Mouse (Mus musculus): ENCODE measurements around the gene Gng4.

Gng4 gene

GRCm38 (mm10) chr13:13783894-13784419 is at the start of gene Gng4:
Gene Gng4, plus strand, starts transcription at chr13:13784059.
- no peak for TF ChIP-seq GATA4 (IDR thresholded peaks at IDR 0.05; ENCODE audit: insufficient replicate concordance, low read length)

DNA sequence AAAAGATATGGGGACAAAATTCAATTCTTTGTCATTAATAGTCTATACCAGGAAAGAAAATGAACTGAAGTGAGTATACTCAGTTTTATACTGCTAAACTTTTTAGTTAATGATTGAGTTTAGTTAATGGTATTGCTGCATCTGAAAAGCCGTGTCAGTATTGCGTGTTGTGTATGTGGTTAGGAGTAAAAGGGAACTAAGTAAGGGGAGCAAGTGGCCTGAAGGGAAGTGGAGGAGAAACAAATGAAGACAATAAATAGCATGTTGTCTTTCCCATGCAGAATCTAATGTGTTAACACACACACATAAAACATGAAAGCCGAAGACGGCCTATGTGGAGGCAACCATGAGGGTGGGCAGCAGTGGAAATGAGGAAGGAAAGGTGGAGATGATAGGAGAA is 44.6 kb upstream of the Gng4 start:
- TF ChIP-seq GATA4 (IDR thresholded peaks at IDR 0.05; ENCODE audit: insufficient replicate concordance, low read length): no peak

GRCm38 (mm10) chr13:13745911-13746310 is 37.9 kb upstream of the Gng4 start:
- no peak for TF ChIP-seq GATA4 (IDR thresholded peaks at IDR 0.05; ENCODE audit: insufficient replicate concordance, low read length)

DNA sequence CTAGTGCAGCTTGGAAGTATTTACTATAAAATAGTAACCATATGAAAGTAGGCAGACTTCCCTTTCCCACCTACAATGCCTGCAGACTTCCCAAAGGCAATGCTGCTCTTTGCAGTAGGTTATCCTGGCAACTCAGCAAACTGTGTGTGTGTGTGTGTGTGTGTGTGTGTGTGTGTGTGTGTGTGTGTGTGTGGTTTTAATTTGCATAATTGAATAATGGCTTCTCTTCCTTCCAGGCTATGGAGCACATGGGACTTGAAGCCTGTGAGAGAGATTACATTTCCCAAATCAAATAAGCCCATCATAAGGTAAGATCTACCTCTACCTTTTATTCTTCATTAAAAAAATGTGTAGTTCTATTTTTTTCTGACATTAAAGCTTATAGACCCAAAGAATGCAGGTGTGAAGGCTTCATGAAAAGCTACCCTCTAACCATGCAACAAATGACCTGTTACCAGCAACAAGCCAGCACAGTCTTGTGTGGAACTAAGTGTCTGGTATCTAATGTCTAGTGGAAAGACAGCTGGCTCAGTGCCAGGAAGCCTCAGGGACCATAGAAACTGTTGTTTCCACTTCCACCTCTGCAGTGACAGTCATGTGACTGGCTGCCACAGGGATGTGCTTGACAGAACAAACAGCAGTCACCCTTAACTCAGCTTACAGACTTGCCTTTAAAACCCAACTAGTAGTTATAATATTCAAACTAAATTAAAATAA is 7.9 kb upstream of the Gng4 start:
- no peak for TF ChIP-seq GATA4 (IDR thresholded peaks at IDR 0.05; ENCODE audit: insufficient replicate concordance, low read length)

GRCm38 (mm10) chr13:13777052-13777451 is 6.8 kb upstream of the Gng4 start:
- no peak for TF ChIP-seq GATA4 (IDR thresholded peaks at IDR 0.05; ENCODE audit: insufficient replicate concordance, low read length)

GRCm38 (mm10) chr13:13777696-13778095 is 6.2 kb upstream of the Gng4 start:
- no peak for TF ChIP-seq GATA4 (IDR thresholded peaks at IDR 0.05; ENCODE audit: insufficient replicate concordance, low read length)

DNA sequence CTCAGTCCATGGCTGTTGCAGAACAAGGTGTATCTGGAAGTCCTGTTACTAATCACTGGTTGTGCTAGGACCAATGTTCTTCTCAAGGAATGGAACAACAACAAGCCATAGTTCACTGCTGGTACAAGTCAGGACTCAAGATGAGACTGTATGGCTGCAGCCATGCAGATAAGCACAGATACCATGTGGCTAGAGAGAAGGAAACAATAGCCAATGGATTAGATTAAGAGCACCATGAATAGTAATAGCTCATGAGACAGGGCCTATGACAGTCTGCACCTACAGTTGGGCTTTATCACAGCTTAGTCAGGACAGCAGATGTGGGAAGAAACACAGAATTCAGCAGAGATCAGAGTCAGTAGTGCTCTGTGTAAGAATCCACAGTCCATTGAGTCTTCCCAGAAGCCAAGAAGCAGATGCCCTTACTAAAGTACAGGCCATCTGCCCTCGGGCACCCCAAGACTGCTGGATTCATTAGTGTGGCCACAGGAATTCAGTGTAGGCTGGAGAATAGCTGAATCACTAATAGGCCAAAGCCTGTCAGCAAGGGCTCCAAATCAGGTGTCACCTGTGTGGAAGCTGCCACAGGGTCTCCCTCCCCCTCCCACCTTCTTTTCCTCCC is 4.9 kb upstream of the Gng4 start:
- TF ChIP-seq GATA4 (IDR thresholded peaks at IDR 0.05; ENCODE audit: insufficient replicate concordance, low read length): no peak

- TF ChIP-seq GATA4 (IDR thresholded peaks at IDR 0.05; ENCODE audit: insufficient replicate concordance, low read length): no peak
These were observed 3.6 kb upstream of the Gng4 start for GRCm38 (mm10) chr13:13780271-13780670.

DNA sequence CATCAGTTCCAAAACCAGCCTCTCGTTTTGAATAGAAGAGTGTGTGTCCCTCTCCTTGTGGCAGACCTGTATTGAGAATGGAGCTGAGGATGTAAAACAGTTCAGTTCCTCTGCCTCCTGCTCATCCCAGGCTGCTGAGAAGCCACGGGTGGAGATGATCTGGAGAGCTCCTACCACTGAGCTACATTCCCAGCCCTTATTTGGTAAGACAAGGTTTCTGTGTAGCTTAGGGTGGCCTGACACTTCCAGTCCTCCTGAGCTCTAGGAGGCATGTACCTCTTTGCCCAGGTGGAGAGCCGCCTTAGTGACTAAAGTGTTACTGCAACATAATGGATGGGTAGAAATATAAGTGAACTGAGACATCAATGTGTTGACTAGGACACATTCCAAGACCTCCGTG is 2.8 kb upstream of the Gng4 start:
- no peak for TF ChIP-seq GATA4 (IDR thresholded peaks at IDR 0.05; ENCODE audit: insufficient replicate concordance, low read length)

DNA sequence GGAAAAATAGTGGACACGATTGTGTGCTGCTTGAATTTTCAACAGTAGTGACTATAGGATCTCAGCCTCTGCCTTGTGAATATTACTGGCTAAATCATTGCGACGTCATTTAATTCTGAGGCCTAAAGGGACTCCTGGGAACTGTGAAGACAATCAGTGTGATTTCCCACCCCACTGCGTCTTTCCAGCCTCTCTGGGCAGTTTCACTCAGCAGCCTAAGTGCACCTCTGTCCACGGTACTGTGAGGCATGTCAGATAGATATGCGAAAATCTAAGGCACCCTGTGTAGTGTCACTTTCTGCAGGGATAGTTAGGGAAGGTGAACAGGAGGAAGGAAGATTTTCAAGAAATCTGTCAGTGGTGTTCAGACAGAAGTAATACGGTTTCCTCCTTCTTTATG is 563 bp upstream of the Gng4 start:
- TF ChIP-seq GATA4 (IDR thresholded peaks at IDR 0.05; ENCODE audit: insufficient replicate concordance, low read length): no peak

DNA sequence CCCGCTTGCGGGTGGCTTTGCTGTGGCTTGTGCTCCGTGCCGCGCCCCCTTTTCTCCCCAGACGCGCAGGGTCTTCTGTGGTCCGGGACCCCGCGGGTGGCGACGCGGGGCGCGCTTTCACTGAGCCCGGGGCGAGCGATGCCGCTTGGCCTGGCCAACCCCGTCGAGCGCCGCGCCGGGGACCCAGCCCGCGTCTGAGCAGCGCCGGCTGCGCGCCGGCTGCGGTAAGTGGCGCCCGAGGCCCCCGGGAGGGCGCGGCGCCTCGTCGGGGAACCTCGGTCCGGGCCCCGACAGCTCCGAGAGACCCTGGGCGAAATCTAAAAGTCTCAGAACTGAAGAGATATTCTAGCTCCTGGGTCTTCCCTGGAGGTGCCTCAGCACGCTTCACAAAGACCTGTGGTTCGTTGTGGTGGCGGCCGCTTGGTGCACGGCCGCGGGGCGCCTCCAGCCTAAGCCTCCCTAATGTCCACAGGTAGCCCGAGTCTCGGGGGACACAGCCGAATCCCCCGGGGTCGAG is 619 bp downstream of the Gng4 start:
- no peak for TF ChIP-seq GATA4 (IDR thresholded peaks at IDR 0.05; ENCODE audit: insufficient replicate concordance, low read length)

GRCm38 (mm10) chr13:13784981-13785783 is 1.3 kb downstream of the Gng4 start:
- no peak for TF ChIP-seq GATA4 (IDR thresholded peaks at IDR 0.05; ENCODE audit: insufficient replicate concordance, low read length)

- no peak for TF ChIP-seq GATA4 (IDR thresholded peaks at IDR 0.05; ENCODE audit: insufficient replicate concordance, low read length)
These were observed 3.1 kb downstream of the Gng4 start for GRCm38 (mm10) chr13:13786971-13787370.

DNA sequence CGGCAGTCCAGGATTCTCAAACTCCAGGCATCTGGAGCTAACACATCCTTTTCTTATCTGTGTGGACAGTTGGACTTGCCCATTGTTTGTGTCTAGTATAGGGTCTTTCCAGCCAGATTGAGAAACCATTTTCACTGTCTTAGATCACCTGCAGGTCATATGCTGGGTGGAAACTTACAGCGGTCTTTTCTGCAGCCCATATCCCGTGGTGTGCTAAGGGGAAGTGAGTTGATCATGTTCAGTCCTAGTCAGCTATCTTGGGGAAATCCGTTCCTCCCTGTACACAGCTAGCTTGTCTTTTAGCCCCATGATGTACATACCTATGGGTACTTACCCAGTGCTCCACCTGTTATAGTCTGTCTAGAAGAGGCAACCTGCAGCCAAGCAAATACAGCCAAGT is 4.2 kb downstream of the Gng4 start:
- no peak for TF ChIP-seq GATA4 (IDR thresholded peaks at IDR 0.05; ENCODE audit: insufficient replicate concordance, low read length)

DNA sequence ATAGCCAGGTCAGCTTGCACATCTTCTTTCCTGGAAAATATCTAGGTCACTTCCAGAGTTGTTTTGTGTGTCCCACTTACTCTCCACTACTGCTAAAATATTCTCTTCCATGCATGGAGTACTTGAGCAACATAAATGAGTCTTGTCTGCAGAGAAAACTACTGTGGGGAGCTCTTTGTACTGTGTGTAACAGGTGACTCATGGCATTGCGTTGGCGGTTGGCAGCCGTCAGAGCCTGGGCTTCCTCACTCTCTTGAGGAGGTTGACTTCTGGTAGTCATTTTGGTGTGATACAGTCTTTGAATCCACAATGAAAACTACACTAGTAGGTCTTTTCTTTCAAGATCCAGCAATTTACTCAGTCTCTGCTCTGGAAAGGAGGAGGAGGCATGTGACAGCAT is 8.1 kb downstream of the Gng4 start:
- TF ChIP-seq GATA4 (IDR thresholded peaks at IDR 0.05; ENCODE audit: insufficient replicate concordance, low read length): no peak
